Mouse (Mus musculus) v-Abl transformed pro-B cells (cell line): Measurements from ENCODE around the gene Fam180a.

Experiments used
- in situ Hi-C, 2 experiments: fragments of 400-800 bp; cut with MboI; formaldehyde crosslinking; loops; one replicate each; pipeline ENCODE4 v1.15.1; 2025; ENCODE audit not compliant: unreplicated experiment in 2 of 2

Fam180a gene

DNA sequence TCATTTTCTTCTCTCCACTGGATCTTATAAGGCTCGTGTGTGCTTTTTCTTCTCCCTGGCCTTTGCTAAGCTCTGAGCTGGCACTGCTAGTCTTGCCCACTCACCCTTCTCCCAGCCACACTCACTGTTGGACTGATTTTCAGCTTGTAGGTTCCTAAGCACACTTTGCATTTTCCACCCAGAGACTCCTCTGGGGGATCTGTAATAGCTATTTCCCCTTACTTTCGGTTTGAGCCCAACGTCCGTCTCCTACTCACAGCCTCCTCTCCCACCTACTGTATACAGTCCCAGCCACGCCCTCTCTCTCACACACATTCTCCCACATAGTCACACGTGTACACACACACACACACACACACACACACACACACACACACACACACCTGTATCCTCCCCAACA lies 6.1 kb downstream of the Fam180a start:
- in situ Hi-C loops = no loop called here

DNA sequence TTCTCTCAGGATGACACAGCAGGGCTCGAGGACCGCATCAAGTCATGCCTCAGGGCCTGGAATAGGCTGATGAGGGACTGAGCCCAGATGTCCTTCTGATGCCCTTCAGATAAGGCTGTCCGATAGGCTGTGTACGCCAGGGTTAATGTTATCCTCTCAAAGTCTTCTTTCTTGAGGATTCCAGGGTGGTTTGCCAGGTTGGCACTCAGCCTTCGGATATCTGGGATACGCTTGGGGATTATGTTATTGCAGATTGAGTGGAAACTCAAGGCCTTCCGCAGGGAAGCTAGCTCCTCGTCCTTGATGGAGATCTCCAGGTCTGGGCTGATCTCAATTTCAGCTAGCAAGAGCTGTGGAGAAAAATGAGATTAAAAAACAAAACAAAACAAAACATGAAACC lies 12.4 kb downstream of the Fam180a start:
- in situ Hi-C loops = no loop called here

DNA sequence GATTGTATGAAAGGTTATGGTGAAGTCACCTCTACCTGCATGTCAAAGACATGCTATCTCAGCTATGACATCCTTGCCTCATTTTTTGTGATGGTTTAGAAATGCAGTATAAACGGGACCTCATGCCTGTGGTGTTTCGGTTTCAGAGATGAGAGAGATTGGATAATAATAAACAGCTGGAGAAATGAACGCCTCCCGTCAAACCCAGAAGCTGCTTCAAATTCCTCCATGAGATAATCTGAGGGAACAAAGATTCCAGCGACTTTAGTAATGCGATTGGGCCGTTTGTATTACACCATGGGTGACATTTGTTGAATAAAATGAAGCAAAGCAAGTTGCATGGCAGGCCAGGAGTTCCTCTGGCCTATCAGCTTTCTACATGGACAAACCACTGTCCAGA lies 16.5 kb downstream of the Fam180a start:
- in situ Hi-C loops = no loop called here

DNA sequence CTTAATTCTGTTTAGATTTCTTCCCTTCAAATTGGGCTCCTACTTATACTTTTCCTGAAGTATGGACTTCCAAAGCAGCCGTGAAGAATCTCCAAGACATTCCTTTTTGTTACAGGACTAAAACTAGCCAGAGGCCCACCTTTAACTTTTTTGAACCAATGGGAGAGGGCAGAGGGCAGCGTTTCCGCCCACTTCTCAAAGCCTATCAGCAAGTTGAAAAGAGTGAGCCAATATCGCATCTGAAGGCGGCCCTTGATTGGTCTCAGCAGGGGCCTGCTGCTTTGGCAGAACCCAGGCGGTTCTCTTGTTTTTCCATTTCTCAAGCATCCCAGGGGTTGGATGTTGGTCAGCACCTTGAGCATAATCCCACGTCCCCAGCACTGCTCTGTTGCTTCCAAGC lies 17.9 kb downstream of the Fam180a start, which contains the start of gene Slc13a4:
Slc13a4 (minus strand) TSS at position 95 of the 400 bp plus-strand sequence.
- in situ Hi-C loops = no loop called here

DNA sequence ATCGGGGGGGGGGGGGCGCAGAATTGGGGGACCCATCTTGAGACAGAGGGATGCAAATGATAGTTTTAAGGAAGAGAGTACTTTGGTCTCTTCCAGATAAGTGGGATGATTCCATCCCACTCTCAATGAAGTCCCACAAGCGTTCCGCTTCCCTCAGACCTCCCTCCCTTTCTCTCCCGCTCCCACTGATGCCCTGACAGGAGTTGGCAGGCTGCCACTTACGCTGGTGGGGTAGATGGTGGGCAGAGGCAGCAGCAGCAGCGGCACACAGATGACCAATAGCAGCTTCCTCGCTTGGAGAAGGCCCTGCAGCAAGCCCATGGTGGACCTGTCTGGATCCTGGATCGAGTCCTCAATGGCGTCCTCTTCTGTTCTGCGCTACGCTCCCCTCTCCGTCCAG lies 18.8 kb downstream of the Fam180a start:
- in situ Hi-C loops = no loop called here

DNA sequence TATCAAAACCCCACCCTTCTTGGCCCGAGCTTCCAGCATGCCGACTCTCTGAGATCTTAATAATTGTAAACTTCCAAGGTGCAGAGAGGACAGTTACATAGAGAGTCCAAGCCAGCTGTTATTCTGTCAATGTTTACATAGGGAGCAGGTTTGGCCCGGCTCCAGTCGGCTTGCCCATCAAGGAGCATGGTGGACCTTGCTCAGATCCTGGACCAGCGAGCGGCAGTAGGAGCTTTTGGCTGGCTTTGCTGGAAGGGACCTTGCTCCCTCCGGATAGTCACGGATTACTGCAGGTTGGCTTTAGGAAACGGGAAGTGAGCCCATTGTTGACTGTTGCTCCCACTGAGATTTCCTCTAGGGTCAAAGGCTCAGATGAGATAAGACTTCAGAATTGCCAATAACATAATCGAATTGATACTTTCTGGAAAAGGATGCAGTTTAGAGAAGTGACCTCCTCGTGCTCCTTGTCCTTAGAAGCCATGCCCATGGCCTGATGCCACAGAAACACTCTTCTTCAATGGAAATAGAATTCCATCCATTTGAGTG lies 22.5 kb downstream of the Fam180a start:
- in situ Hi-C loops = no loop called here

DNA sequence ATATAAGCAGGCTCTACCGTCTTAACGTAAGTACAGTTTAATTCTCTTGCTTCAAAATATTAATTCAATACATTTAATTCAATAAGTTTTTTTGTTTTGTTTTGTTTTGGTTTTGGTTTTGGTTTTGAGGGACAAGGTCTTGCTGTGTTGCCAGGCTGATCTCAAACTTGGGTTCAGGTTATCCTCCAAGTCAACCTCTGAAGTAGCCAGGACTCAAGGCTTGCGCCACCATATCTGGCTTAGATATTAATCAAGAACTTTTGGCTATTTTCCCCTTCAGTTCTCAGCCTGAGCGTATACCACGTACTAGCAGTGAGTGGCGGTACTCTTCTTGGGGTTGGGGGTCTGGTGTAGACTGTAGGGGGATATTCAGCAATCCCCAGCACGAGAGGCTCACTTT lies 23.4 kb downstream of the Fam180a start:
- in situ Hi-C loops = no loop called here

DNA sequence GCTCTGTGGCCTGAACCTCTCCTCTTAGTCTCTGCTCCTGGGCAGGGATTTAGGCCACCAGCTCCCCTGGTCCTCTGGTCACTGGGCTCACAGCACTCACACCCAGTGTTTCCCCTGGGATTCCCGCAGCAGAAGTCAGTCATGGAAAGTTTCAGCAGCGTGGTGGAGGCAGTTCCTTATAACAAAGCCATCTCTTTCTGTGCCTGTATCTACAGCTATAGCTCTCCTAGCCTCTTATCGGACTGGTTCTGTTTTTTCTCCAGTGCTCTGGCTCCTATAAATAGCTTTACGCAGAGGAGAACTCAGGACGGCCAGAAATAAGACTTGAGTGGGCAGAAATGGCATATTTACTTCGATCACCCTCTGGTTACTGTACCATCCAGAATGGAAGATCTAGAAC lies 27.6 kb downstream of the Fam180a start:
- in situ Hi-C loops = no loop called here

DNA sequence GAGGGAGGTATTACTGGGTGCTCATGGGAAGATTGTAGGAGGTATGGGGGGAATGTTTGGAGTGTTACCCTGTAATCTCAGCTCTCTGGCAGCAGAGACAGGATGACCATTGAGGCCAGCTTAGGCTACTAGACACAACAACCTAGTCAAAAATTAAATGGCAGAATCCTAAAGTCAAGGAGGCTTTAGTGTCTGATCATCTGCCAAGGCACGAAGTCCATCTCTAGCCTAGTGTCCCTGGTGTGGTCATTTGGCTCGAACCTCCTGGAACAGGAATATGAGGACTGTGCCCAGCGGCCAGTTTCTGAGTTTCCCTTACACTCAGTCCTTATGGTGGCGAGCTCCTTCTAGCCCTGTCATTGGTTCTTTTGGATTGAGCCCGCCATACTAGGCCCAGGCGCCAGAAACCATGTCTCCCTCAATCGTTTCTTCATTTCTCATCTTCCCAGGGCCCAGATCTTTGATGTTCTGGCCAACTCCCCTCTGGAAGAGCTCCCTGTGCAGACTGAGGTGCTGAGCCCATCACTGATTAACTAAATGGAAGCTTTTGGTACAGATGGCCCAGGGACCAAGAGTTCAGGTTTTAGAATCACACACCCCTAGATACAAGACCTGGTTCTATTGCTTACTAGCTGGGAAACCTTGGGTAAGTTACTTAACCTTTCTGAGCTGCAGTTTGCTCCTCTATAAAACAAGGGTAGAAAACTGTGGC lies 28.3 kb downstream of the Fam180a start:
- in situ Hi-C loops = no loop called here

DNA sequence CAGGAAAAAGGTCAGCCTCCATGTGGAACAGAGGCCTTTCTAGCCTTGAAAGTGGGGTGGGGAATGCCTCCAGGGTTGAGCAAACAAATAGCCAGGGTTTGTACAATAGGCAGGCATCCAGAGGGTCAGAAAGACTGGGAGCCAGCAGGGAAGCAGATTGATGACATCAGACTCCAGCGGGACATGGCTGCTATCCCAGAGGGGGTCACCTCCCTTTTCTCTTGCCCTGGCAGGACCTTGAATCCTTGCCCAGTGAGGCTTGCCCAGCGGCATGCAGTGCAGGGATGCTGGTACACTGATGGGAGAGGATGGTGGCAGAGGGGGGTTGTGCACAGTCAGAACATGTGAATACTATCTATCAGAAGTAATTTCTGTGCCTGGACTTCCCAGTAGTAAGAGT lies 28.9 kb downstream of the Fam180a start:
- in situ Hi-C loops = no loop called here

DNA sequence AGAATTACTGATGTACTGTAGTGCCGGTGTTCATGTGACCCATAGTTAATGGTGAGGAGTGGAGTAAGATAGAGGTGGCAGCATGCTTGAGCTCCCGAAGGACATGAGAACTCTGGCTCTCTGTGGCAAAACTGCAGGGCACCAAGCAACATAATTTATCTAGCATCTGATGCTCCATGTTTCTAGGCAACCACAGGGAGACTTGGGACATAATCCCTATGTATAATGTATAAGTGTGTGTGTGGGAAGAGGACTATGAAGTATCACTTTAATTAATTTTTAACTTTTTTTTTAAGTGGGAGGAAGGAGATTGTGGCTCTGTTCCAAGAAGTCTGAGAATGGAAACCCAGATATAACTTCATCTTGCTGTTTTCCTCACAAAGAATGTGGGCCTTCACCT lies 31.0 kb downstream of the Fam180a start:
- in situ Hi-C loops = no loop called here

DNA sequence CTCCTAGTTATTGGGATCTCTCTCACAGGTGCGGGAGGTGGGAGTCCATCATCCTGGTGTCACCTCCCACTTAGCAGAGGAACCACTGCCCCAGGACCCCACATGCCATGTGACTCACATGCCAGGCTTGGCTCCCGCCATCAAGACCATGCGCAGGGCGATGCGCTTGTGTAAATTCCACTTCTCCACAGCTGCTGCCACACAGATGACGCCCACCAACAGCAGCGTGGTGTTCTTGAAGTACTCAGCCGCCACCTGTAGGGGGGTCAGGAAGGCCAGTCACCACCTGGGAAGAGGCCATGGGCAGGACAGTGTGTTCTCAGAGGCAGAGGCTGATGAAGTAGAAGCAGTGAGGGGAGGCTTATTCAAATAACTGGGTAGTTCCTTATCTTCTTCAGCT lies 36.3 kb downstream of the Fam180a start:
- in situ Hi-C loops = no loop called here

DNA sequence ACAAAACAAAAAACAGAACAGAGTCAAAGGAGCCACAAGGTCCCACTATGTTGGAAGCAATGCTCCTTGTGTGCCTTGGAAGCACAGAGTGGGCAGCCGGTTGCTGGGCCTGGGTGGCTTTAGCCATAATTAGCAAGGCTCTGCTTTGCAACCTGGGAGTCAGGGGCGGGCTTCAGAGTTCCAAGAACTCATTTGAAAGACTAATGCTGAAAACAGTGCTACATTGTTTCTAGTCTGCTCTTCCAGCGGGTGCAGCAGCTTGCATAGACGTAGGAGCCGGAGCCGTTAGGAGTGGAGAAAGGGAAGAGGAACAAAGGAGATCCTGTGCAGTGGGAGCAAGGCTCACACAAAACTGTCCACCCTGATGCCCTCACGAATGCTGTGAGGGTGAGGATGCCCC lies 37.0 kb downstream of the Fam180a start:
- in situ Hi-C loops = no loop called here

DNA sequence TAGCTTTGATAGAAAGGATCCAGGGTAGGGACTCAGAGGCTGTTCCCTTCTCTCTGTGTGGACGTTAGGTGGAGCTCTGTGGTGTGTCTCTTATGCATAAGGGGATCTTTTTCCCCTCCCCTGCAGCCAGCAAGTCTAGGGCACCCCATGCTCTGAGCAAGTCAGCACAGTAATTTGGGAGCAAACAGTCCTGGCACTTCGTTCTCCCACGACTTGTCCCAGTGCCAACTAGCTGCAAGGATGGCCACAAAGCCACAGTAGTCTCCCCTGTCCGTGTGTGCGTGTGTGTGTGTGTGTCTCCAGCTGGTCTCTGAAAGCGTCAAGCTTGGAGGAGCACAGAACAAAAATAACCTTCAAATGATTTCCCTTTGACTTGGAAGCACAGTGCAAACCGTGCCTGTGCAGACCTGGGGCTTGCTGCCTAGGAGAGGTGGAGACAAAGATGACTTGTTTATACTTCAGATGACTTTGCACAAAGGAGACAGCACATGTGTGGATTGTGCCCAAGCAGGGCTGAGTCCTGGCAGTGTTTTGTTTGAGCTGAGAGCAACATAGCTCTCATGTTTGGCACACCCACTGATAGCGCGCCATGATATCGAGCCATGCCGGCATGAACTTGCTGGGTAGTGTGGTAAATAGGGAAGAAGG lies 37.7 kb downstream of the Fam180a start:
- in situ Hi-C loops = no loop called here

DNA sequence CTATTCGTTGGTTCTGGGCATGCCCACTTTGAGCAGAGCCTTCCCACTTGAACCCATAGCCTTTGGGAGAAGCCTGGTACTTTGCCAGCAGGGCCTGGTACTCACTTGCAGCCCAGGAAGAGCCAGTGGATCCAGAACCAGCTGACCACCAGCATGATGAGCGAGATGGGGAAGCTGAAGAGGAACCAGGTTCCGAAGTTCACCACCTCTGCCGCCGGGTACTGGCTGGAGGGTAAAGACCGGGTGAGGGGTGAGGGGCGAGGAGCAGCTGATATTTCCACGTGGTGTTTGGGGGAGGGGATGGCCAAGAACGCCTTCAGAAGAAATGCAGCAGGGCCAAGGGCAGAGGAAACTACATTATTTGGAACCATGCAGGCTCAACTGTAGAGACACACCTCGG lies 46.6 kb downstream of the Fam180a start:
- in situ Hi-C loops = no loop called here

DNA sequence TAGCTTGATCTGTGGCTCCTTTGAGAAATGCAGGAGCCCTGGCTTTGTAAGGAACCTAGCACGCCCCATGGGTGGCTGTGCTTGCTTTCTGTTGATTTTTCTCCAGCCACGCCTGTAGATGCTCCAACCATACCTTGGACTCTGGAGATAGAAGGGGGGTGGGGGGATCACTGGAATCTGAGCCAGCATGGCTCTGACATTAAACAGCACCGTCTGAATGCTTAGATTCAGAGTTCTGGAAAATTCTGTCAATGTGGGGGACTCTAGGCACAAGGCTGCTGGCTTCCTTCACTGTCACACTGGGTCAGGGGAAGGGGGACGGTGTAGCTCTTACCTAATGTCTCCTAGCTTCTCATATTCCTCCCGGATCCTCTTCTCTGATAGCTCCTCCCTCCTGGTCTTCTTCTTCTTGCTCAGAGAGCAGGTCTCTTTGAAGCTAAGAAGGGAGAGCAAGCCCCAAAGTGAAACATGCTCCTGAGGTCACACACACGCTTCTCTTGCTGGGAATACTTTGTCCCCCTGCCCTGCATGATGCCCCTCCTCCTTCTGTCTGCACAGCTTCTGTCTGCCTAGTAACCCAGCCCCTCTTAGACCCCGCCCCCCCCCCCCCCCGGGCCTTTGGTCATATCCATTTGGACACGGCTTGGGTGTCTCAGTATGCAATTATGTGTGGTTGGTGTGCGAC lies 47.9 kb downstream of the Fam180a start:
- in situ Hi-C loops = no loop called here

DNA sequence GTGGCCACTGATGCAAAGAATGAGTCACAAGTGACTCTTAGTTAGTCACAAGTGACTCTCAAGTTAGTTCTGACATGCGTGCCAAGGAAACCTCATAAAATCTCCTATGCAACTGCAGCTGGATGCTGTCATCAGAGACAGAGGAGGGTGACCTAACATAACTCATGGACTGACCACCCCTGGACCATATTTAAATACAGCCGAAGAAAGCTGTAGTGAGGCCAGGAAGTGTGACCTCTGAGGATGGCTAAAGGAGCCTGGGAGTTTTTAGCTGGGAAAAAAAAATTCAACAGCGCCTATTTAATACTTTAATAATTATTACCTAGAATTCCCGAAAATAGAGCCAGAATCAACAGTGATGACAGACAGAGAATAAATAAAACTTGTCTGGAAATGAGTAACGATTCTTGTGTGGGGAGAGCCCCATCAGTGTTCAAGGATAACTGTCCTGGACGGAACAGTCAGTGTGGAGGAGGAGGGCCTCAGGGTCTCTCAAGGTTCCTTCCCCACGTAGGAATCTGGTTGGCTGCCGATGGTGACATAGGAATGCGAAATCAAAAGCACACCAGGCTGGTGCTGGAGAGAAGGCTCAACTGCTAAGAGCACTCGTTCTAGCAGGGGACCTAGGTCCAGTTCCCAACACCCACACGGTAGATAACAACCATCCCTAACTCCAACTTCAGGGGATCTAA lies 52.4 kb downstream of the Fam180a start:
- in situ Hi-C loops = loop anchor here in 1 of 2 experiments (25.0 kb wide), 1 partner anchor 1114 kb away; the partner anchor contains the start of gene Chrm2

DNA sequence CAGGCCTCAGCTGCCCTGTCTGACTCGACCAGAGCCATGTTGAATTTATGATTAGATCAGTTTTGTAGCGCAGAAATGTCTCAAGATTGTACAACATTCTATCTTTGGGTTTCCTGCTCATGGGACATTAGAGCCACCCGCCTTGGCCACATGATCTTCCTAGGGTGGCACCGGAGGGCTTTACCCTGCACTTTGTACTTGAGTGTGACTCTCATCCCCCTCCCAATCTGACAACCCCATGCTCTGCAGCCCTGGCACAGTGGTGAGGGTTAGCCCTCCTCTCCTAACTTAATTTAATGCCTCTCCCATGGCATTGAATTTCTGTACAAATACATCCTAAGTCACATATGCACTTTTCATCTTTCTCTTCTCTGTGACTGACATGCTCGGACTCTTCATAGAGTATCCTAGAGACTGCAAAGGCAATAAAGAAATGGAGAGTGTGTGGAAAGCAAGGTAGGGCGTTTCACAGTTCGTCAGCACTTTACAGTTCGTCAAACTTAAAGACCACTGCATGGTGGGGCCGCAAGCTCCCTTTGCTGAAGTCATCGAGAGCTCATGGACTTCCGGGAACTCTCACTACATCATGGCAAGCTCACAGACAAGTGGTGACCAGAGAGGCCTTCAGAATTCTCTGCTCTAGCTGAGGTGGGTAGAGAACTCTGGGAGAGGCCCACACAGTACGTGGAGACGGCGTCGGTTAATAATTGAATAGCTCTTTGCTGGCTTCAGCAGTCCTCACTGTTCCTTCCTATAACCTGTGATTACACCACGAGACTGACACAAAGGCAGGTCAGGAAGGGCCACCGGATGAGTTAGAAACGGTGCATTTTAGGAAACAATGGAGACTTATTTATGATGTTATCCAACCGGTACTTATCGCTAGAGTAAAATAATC lies 53.8 kb downstream of the Fam180a start:
- in situ Hi-C loops = loop anchor here in 1 of 2 experiments (25.0 kb wide), 1 partner anchor 1115 kb away; the partner anchor contains the start of gene Chrm2

DNA sequence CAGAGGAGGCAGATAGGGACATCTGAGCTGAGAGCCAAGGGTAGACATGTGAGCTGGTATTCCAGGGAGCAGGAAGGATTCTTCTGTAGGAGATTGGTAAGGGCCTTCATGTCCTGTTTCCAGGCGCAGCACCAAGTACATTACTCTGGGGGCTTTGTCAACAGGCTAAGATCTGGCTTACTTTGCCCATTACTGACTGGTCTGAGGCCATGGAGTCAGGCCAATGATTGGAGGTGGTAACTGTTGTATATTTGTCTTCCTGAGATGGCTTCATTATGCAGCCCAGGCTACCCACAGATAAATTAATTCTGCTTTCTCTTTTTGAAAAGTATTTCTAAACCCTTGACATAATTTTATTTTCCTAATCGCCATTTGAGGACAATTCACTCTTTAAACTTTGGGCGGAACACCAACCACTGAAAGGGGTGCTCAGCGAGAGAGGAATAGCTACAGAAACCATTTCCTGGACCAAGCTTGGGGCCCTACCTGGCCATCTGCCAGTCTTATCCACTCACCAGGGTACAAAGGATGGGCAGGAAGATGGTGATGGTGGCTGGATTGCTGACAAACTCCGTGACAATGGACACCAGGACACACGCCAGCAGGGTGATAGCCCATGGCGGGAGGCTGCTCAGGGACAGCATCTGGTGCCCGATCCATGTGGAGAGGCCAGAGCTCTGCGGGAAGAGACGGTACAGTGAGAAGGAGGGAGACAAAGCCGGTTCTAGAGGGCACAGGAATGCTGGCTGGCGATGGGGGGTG lies 54.7 kb downstream of the Fam180a start:
- in situ Hi-C loops = loop anchor here in 1 of 2 experiments (25.0 kb wide), 1 partner anchor 1116 kb away; the partner anchor contains the start of gene Chrm2
